In the genomic region with DNA sequence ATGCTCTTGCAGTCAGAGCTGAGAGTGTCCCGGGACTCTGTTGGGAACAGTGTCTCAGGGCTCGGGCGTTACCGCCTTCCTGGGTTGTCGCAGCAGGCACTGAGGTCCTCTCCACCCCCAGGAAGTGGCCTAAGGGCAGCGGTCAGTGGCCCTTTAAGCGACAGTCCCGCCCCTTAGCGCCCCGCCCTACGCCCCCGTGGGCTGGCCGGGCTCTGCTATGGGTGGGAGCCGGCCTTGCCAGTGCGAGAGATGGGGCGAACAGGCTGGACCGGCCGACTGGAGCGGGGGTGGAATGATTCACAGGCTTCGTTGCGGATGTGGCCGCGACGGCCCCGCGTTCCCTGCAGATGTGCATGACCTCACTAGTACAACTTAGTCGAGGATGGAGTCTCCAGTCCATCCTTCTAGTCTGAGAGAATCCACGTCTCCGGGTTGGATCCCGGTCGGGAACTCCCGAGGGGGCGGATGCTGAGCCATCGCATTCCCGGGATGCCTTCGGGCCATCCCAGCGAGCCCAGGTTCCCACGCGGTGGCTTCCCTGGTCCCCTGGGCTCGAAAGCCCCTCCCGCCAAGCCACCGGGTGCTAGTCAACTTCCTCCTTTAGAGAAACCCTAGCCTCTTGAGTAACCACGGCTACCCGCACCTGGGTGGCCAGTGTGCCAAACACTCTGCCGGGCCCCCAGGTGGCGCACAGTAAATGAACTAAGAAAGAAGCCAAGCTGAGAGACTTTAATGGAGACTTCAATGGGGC, we compare ENCODE assay signal across 8 mouse cellular contexts. TPM values are rescaled to one million over a fixed set of nuclear protein-coding genes. Genes with fewer than 3 reads are reported as not detected.
DNase-seq lines count a peak whose midpoint lies in the region; ATAC-seq lines count a peak whose summit lies in the region.

A gene (minus strand): TSS at position 554 of the 751 bp plus-strand sequence.

- H3K4me3 ChIP-seq in midbrain, embryonic 10.5 days = peak within 1 kb of the TSS; percentile 60

- no peaks in the 10 kb centered on the region for H3K9me3 ChIP-seq in midbrain, embryonic 10.5 days (replicated peaks)

- intact Hi-C loops in left cerebral cortex, postnatal 4 days (cut with DNase I) = no loop called here

- DNase-seq in adrenal gland, adult 2 months = peak; percentile 97
- DNase-seq in embryo, embryonic 11.5 days (ENCODE audit: low read depth, low spot score) = peak; percentile 65
- peak; percentile 95 for DNase-seq in gastrocnemius, postnatal 25 days
- peak; percentile 75 for DNase-seq in left cerebral cortex, postnatal 4 days
- DNase-seq in midbrain, embryonic 10.5 days (ENCODE audit: low spot score) = peak; percentile 87
- peak; percentile 49 to 58 for DNase-seq in right cerebral cortex, postnatal 36 days (ENCODE audit: low spot score in 2 of 2)
- peak; percentile 88 for DNase-seq in urinary bladder, postnatal 4 days (ENCODE audit: low spot score in 2 of 2)

- H3K27ac ChIP-seq in midbrain, embryonic 10.5 days (replicated peaks) = peak within 1 kb of the TSS; percentile 85

- peaks cover 19% of the 10 kb centered on the region for H3K27me3 ChIP-seq in midbrain, embryonic 10.5 days (ENCODE audit: low read depth, poor library complexity, severe bottlenecking)

- peak; percentile 54 for ATAC-seq in inflammation-experienced regulatory T-cells, adult 6 months

- peaks cover 62% of the 10 kb centered on the region for H3K4me1 ChIP-seq in midbrain, embryonic 10.5 days

- under 1% methylated on average over 46 of the region's 46 CpGs for WGBS in midbrain, embryonic 10.5 days

- H3K36me3 ChIP-seq in midbrain, embryonic 10.5 days = no peaks in the 10 kb centered on the region

RNA-seq across cellular contexts. Expression of the gene that starts here (rescaled TPM):
- total RNA-seq in adrenal gland, adult 2 months (2021) = 1 to 10 TPM; 3.2 to 5.7 TPM
- 4.1 and 4.9 TPM in 2 replicates for polyA plus RNA-seq in adrenal gland, adult 2 months (2012; rRNA removed)
- 1 to 10 TPM; 1.7 to 2.2 TPM for total RNA-seq in gastrocnemius, postnatal 25 days (2021)
- 1 to 10 TPM in 1 of 3 experiments, under 1 TPM in 2; 0.58 to 1.5 (median 0.59) TPM for polyA plus RNA-seq in inflammation-experienced regulatory T-cells, adult 6 months (2017; shearing (Covaris generic))
- 1 to 10 TPM in 1 of 2 experiments, under 1 TPM in 1; 0.38 to 1.0 TPM for total RNA-seq in left cerebral cortex, postnatal 4 days (2021)
- 6.4 and 7.0 TPM in 2 replicates for polyA plus RNA-seq in midbrain, embryonic 10.5 days (2016; fragmentation: Nextera tagmentation; extraction: Ambion mirVana)

Comparison
In these comparisons a context has a peak if more than half of its experiments do, and no peak if none do; other contexts are left out.
1. Peak in every context shown above with its lines: DNase-seq, ATAC-seq, H3K4me3 ChIP-seq and H3K27ac ChIP-seq.